Mouse (Mus musculus): ENCODE measurements around the gene Sdr9c7.

DNA sequence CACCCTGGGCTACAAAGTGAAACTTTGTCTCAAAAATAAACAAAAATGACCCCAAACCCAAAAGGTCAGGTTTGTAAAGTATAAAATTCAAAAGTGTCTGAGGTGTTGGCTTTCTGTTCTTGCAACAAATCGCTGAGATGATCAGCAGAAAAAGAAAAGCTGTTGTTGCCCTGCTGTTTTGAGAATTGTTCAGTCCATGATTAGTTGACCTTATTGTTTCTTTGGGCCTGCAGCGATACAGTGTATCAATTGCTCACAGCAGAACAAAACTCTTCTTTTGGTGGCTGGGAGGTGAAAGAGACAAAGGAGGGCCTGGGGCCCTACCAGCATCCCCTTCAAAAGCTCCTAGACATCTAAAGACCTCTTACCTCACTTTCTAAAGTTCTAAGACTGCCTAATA lies 7.8 kb downstream of the Sdr9c7 start:
- TF ChIP-seq GATA1 (IDR thresholded peaks at IDR 0.05; ENCODE audit: low read length): no peak
- TF ChIP-seq TAL1 (IDR thresholded peaks at IDR 0.05; ENCODE audit: low read length): no peak
